Mouse (Mus musculus) mouse embryonic stem cell (cell line): Measurements from ENCODE around the gene Ccdc88c.

Source experiments
- in situ Hi-C, 2 experiments: fragments of 300-500 bp; cut with MboI; formaldehyde crosslinking; loops; 1 replicate in 1 of 2; 3 replicates in 1 of 2; pipeline ENCODE4 v1.14.3; 2019 to 2020; ENCODE audit warnings: low sequenced_read_pairs in 2 of 2, low pct_unique_long_range_greater_than_20kb in 1 of 2, mixed read lengths in 1 of 2; ENCODE audit not compliant: unreplicated experiment in 1 of 2

Gene Ccdc88c

GRCm38 (mm10) chr12:101028954-101029731 lies at the start of gene Ccdc88c:
Gene Ccdc88c (minus strand): TSS chr12:101029056.
- in situ Hi-C loops: no loop called here

- in situ Hi-C loops: no loop called here
Measured at GRCm38 (mm10) chr12:101077955-101078354, 49.1 kb upstream of the Ccdc88c start.

GRCm38 (mm10) chr12:101075433-101075832 lies 46.6 kb upstream of the Ccdc88c start:
- in situ Hi-C loops: no loop called here

- in situ Hi-C loops: no loop called here
Measured at GRCm38 (mm10) chr12:101074821-101075429, 46.1 kb upstream of the Ccdc88c start.

- in situ Hi-C loops: no loop called here
Measured at GRCm38 (mm10) chr12:101069813-101070212, 41.0 kb upstream of the Ccdc88c start.

- in situ Hi-C loops: no loop called here
Measured at GRCm38 (mm10) chr12:101066329-101066728, 37.5 kb upstream of the Ccdc88c start.

GRCm38 (mm10) chr12:101039956-101040355 lies 11.1 kb upstream of the Ccdc88c start:
- in situ Hi-C loops: loop anchor here (5.0 to 10.0 kb wide), 2 partner anchors 83 to 195 kb away; no protein-coding TSS in a partner anchor

GRCm38 (mm10) chr12:101028247-101028953 lies 456 bp downstream of the Ccdc88c start:
- in situ Hi-C loops: no loop called here

GRCm38 (mm10) chr12:101027451-101028246 lies 1.2 kb downstream of the Ccdc88c start:
- in situ Hi-C loops: no loop called here

GRCm38 (mm10) chr12:101026946-101027345 lies 1.9 kb downstream of the Ccdc88c start:
- in situ Hi-C loops: no loop called here

- in situ Hi-C loops: no loop called here
Measured at GRCm38 (mm10) chr12:101026518-101026917, 2.3 kb downstream of the Ccdc88c start.

- in situ Hi-C loops: no loop called here
Measured at GRCm38 (mm10) chr12:101026025-101026424, 2.8 kb downstream of the Ccdc88c start.

GRCm38 (mm10) chr12:101025379-101025778 lies 3.5 kb downstream of the Ccdc88c start:
- in situ Hi-C loops: no loop called here

GRCm38 (mm10) chr12:101024824-101025223 lies 4.0 kb downstream of the Ccdc88c start:
- in situ Hi-C loops: loop anchor here in 1 of 2 experiments (5.0 kb wide), 1 partner anchor 68 kb away; no protein-coding TSS in a partner anchor

- in situ Hi-C loops: loop anchor here in 1 of 2 experiments (5.0 kb wide), 1 partner anchor 66 kb away; no protein-coding TSS in a partner anchor
Measured at GRCm38 (mm10) chr12:101023143-101023542, 5.7 kb downstream of the Ccdc88c start.

- in situ Hi-C loops: loop anchor here in 1 of 2 experiments (5.0 kb wide), 1 partner anchor 65 kb away; no protein-coding TSS in a partner anchor
Measured at GRCm38 (mm10) chr12:101022353-101022752, 6.5 kb downstream of the Ccdc88c start.

GRCm38 (mm10) chr12:101021484-101022226 lies 7.2 kb downstream of the Ccdc88c start:
- in situ Hi-C loops: loop anchor here in 1 of 2 experiments (5.0 kb wide), 1 partner anchor 64 kb away; no protein-coding TSS in a partner anchor
